8 mouse cellular contexts compared by ENCODE assay signal in genomic region chr3:103791230-103792110, GRCm38 (mm10). TPM values are rescaled to one million over a fixed set of nuclear protein-coding genes. Genes with fewer than 3 reads are reported as not detected.
DNase-seq lines count a peak whose midpoint lies in the region; ATAC-seq and TF ChIP-seq lines count a peak whose summit lies in the region.

Hipk1 (minus strand) TSS chr3:103791563.

- DNase-seq in CD8-positive naive resting alpha-beta T cell, adult 2 months (ENCODE audit: low read depth in 2 of 2, low spot score in 2 of 2), result peak; percentile 89 to 90
- peak; percentile 81 for DNase-seq in c-Kit-positive CD71-negative TER-119-negative erythroid progenitor cells, embryonic 14.5 days (ENCODE audit: low read depth)
- DNase-seq in heart, postnatal 0 days (ENCODE audit: low spot score), result peak; percentile 90
- peak; percentile 93 to 96 for DNase-seq in kidney, postnatal 4 days

- 0 out of 2 replicates have a peak, but pooled peaks have one; percentile 4 for TF ChIP-seq CTCF in heart, postnatal 0 days (IDR thresholded peaks at IDR 0.05; ENCODE audit: low read depth)
- no peak for TF ChIP-seq CTCF in testis, adult 2 months (IDR thresholded peaks at IDR 0.05; ENCODE audit: control insufficient read depth, insufficient read depth, insufficient replicate concordance, low read depth, low read length)

- peak; percentile 97 for ATAC-seq in forebrain, embryonic 12.5 days (ENCODE audit: low FRiP score)
- peak; percentile 94 for ATAC-seq in heart, postnatal 0 days (ENCODE audit: insufficient read depth, low read depth)
- peak; percentile 92 for ATAC-seq in liver, embryonic 16.5 days (ENCODE audit: low read depth)
- ATAC-seq in neural tube, embryonic 13.5 days (ENCODE audit: low read depth), result peak; percentile 97

- H3K27me3 ChIP-seq in forebrain, embryonic 12.5 days, result peaks cover 3% of the 10 kb centered on the region; the same call in 1 of the 2 replicates
- H3K27me3 ChIP-seq in heart, postnatal 0 days (ENCODE audit: control insufficient read depth, insufficient read depth, low read length), result no peaks in the 10 kb centered on the region
- H3K27me3 ChIP-seq in liver, embryonic 16.5 days (ENCODE audit: control insufficient read depth, insufficient read depth, low read depth, low read length), result no peaks in the 10 kb centered on the region
- H3K27me3 ChIP-seq in neural tube, embryonic 13.5 days, result peaks cover 19% of the 10 kb centered on the region; the same call in 1 of the 2 replicates
- H3K27me3 ChIP-seq in testis, adult 2 months (ENCODE audit: control insufficient read depth, insufficient read depth, low read length), result no peaks in the 10 kb centered on the region

- WGBS in forebrain, embryonic 12.5 days, result 10% methylated on average over 49 of the region's 49 CpGs
- 10% methylated on average over 41 of the region's 49 CpGs for WGBS in heart, postnatal 0 days
- 7% methylated on average over 48 of the region's 49 CpGs for WGBS in liver, embryonic 16.5 days (ENCODE audit: insufficient replicate concordance)
- 10% methylated on average over 49 of the region's 49 CpGs for WGBS in neural tube, embryonic 13.5 days

- TF ChIP-seq EP300 in heart, postnatal 0 days (IDR thresholded peaks at IDR 0.05; ENCODE audit: low read depth), result 0 out of 2 replicates have a peak, but pooled peaks have one; percentile 21

- H3K4me1 ChIP-seq in forebrain, embryonic 12.5 days, result peaks cover 21% of the 10 kb centered on the region
- H3K4me1 ChIP-seq in heart, postnatal 0 days (ENCODE audit: control insufficient read depth, insufficient read depth), result peaks cover 24% of the 10 kb centered on the region
- H3K4me1 ChIP-seq in liver, embryonic 16.5 days (ENCODE audit: control insufficient read depth, low read depth, low read length), result peaks cover 59% of the 10 kb centered on the region
- peaks cover 32% of the 10 kb centered on the region for H3K4me1 ChIP-seq in neural tube, embryonic 13.5 days (replicated peaks)
- peaks cover 7% of the 10 kb centered on the region for H3K4me1 ChIP-seq in testis, adult 2 months (ENCODE audit: control insufficient read depth, insufficient read depth, low read length)

- H3K9ac ChIP-seq in forebrain, embryonic 12.5 days, result peak within 1 kb of the TSS; percentile 96
- peak within 1 kb of the TSS; percentile 97 for H3K9ac ChIP-seq in heart, postnatal 0 days (replicated peaks; ENCODE audit: low read depth, low read length)
- peak within 1 kb of the TSS; percentile 100 for H3K9ac ChIP-seq in liver, embryonic 16.5 days (ENCODE audit: low read depth, low read length)
- peak within 1 kb of the TSS; percentile 96 for H3K9ac ChIP-seq in neural tube, embryonic 13.5 days

- peak within 1 kb of the TSS; percentile 90 for H3K27ac ChIP-seq in forebrain, embryonic 12.5 days
- peak within 1 kb of the TSS; percentile 95 for H3K27ac ChIP-seq in heart, postnatal 0 days (ENCODE audit: low read depth)
- H3K27ac ChIP-seq in liver, embryonic 16.5 days (ENCODE audit: low read length), result peak within 1 kb of the TSS; percentile 96
- peak within 1 kb of the TSS; percentile 95 for H3K27ac ChIP-seq in neural tube, embryonic 13.5 days (replicated peaks)
- H3K27ac ChIP-seq in testis, adult 2 months (ENCODE audit: control insufficient read depth, insufficient read depth, low read depth, low read length), result peak within 1 kb of the TSS; percentile 100

- TF ChIP-seq POLR2A in testis, adult 2 months (IDR thresholded peaks at IDR 0.05; ENCODE audit: control insufficient read depth, low read depth, low read length), result peak; percentile 96

- H3K4me2 ChIP-seq in forebrain, embryonic 12.5 days, result peak within 1 kb of the TSS; percentile 91
- H3K4me2 ChIP-seq in heart, postnatal 0 days (ENCODE audit: low read depth, low read length), result peak within 1 kb of the TSS; percentile 83
- peak within 1 kb of the TSS; percentile 81 for H3K4me2 ChIP-seq in liver, embryonic 16.5 days (ENCODE audit: low read depth, low read length)
- H3K4me2 ChIP-seq in neural tube, embryonic 13.5 days, result peak within 1 kb of the TSS; percentile 88

- H3K9me3 ChIP-seq in forebrain, embryonic 12.5 days, result no peaks in the 10 kb centered on the region
- H3K9me3 ChIP-seq in heart, postnatal 0 days (replicated peaks; ENCODE audit: control insufficient read depth, low read length), result no peaks in the 10 kb centered on the region
- no peaks in the 10 kb centered on the region for H3K9me3 ChIP-seq in liver, embryonic 16.5 days (replicated peaks; ENCODE audit: control insufficient read depth, low read length)
- no peaks in the 10 kb centered on the region for H3K9me3 ChIP-seq in neural tube, embryonic 13.5 days

- no peaks in the 10 kb centered on the region for H3K36me3 ChIP-seq in forebrain, embryonic 12.5 days (replicated peaks)
- no peaks in the 10 kb centered on the region for H3K36me3 ChIP-seq in heart, postnatal 0 days (replicated peaks; ENCODE audit: control insufficient read depth, insufficient read depth, low read length)
- peaks cover 2% of the 10 kb centered on the region; the same call in 1 of the 2 replicates for H3K36me3 ChIP-seq in liver, embryonic 16.5 days (ENCODE audit: control insufficient read depth, insufficient read depth)
- H3K36me3 ChIP-seq in neural tube, embryonic 13.5 days, result no peaks in the 10 kb centered on the region
- no peaks in the 10 kb centered on the region for H3K36me3 ChIP-seq in testis, adult 2 months (ENCODE audit: control insufficient read depth, insufficient read depth, low read length)

- H3K4me3 ChIP-seq in forebrain, embryonic 12.5 days (replicated peaks), result peak within 1 kb of the TSS; percentile 97
- H3K4me3 ChIP-seq in heart, postnatal 0 days (ENCODE audit: low read depth, low read length), result peak within 1 kb of the TSS; percentile 97
- H3K4me3 ChIP-seq in liver, embryonic 16.5 days (ENCODE audit: low read depth, low read length), result peak within 1 kb of the TSS; percentile 98
- peak within 1 kb of the TSS; percentile 94 for H3K4me3 ChIP-seq in neural tube, embryonic 13.5 days
- H3K4me3 ChIP-seq in testis, adult 2 months (ENCODE audit: control insufficient read depth, low read depth, low read length), result peak within 1 kb of the TSS; percentile 100

RNA-seq across cellular contexts. Expression of gene Hipk1, which starts in this region (rescaled TPM):
- polyA plus RNA-seq in forebrain, embryonic 12.5 days (2016; fragmentation: Nextera tagmentation; extraction: Ambion mirVana), result 18.2 and 18.5 TPM in 2 replicates
- 56.9 and 61.1 TPM in 2 replicates for total RNA-seq in heart, postnatal 0 days (2014; rRNA removed; ENCODE audit: low replicate concordance)
- polyA plus RNA-seq in heart, postnatal 0 days (2015; fragmentation: Nextera tagmentation; extraction: Ambion mirVana), result 6.1 and 7.0 TPM in 2 replicates
- 15.3 and 16.4 TPM in 2 replicates for polyA plus RNA-seq in liver, embryonic 16.5 days (2015; fragmentation: Nextera tagmentation; extraction: Ambion mirVana)
- 10.6 and 11.7 TPM in 2 replicates for polyA plus RNA-seq in neural tube, embryonic 13.5 days (2015; fragmentation: Nextera tagmentation; extraction: Ambion mirVana)
- polyA plus RNA-seq in testis, adult 2 months (2012; rRNA removed), result 203 and 224 TPM in 2 replicates

Comparison
In these comparisons a context has a peak if more than half of its experiments do, and no peak if none do; other contexts are left out.
1. Peak in every context shown above with its lines: DNase-seq, ATAC-seq, H3K4me3 ChIP-seq and H3K27ac ChIP-seq.
2. RNA of gene Hipk1 (polyA plus RNA-seq): 203 to 224 TPM in testis, adult 2 months; 18.2 to 18.5 TPM in forebrain, embryonic 12.5 days, 15.3 to 16.4 TPM in liver, embryonic 16.5 days, 10.6 to 11.7 TPM in neural tube, embryonic 13.5 days and 6.1 to 7.0 TPM in heart, postnatal 0 days; every median in the first group is over 10 times any median in the second.